Comparison of ENCODE assay signal across 8 mouse cellular contexts in genomic region chr12:101084237-101084636, GRCm38 (mm10). TPM values are rescaled to one million over a fixed set of nuclear protein-coding genes. Genes with fewer than 3 reads are reported as not detected.
DNase-seq lines count a peak whose midpoint lies in the region; ATAC-seq and TF ChIP-seq lines count a peak whose summit lies in the region.

No protein-coding gene starts in this region.

- H3K4me2 ChIP-seq in neural tube, embryonic 11.5 days (ENCODE audit: low read depth): peak overlapping the region; percentile 90
- H3K4me2 ChIP-seq in limb, embryonic 15.5 days: peak overlapping the region; percentile 66
- peak overlapping the region; percentile 87 for H3K4me2 ChIP-seq in stomach, postnatal 0 days (replicated peaks; ENCODE audit: low read depth)

- ATAC-seq in CD4-positive, CD25-positive, alpha-beta regulatory T cell, adult 4 months: no peak
- no peak for ATAC-seq in neural tube, embryonic 11.5 days (ENCODE audit: insufficient read depth, low FRiP score, low TSS enrichment)
- ATAC-seq in limb, embryonic 15.5 days (ENCODE audit: insufficient number of reproducible peaks, low FRiP score, low TSS enrichment, low read depth): no peak
- ATAC-seq in stomach, postnatal 0 days (ENCODE audit: low FRiP score, low TSS enrichment): no peak
- no peak for ATAC-seq in monocyte, adult 5-6 weeks (replicated peaks; ENCODE audit: insufficient number of reproducible peaks, low FRiP score, low TSS enrichment, poor library complexity, severe bottlenecking)

- peaks cover 5% of the 10 kb centered on the region; the same call in 1 of the 2 replicates for H3K4me1 ChIP-seq in neural tube, embryonic 11.5 days (ENCODE audit: control insufficient read depth, insufficient read depth, low read length)
- H3K4me1 ChIP-seq in limb, embryonic 15.5 days: peaks cover 19% of the 10 kb centered on the region
- H3K4me1 ChIP-seq in stomach, postnatal 0 days (replicated peaks; ENCODE audit: control insufficient read depth, insufficient read depth): no peaks in the 10 kb centered on the region

- TF ChIP-seq EP300 in stomach, postnatal 0 days (optimal IDR thresholded peaks at IDR 0.05): no peak

- WGBS in neural tube, embryonic 11.5 days: 28% methylated on average over 4 of the region's 4 CpGs
- 4% methylated on average over 4 of the region's 4 CpGs for WGBS in limb, embryonic 15.5 days
- 6% methylated on average over 4 of the region's 4 CpGs for WGBS in stomach, postnatal 0 days

- no peaks in the 10 kb centered on the region for H3K9me3 ChIP-seq in neural tube, embryonic 11.5 days (ENCODE audit: control insufficient read depth, low read length)
- H3K9me3 ChIP-seq in limb, embryonic 15.5 days: no peaks in the 10 kb centered on the region
- H3K9me3 ChIP-seq in stomach, postnatal 0 days (ENCODE audit: control insufficient read depth, low read length): no peaks in the 10 kb centered on the region

- peak overlapping the region; percentile 98; the same call in 1 of the 2 replicates for H3K27ac ChIP-seq in neural tube, embryonic 11.5 days (ENCODE audit: low read depth, low read length)
- H3K27ac ChIP-seq in limb, embryonic 15.5 days: peak overlapping the region; percentile 99
- no peak overlapping the region; the same call in 1 of the 2 replicates for H3K27ac ChIP-seq in stomach, postnatal 0 days (replicated peaks)

- H3K4me3 ChIP-seq in neural tube, embryonic 11.5 days (ENCODE audit: low read depth, low read length): peak overlapping the region; percentile 100
- H3K4me3 ChIP-seq in limb, embryonic 15.5 days: peak overlapping the region; percentile 100
- H3K4me3 ChIP-seq in stomach, postnatal 0 days (ENCODE audit: low read depth, low read length): peak overlapping the region; percentile 99

- TF ChIP-seq CTCF in stomach, postnatal 0 days (IDR thresholded peaks at IDR 0.05; ENCODE audit: low read depth): 0 out of 2 replicates have a peak, but pooled peaks have one; percentile 12

- H3K36me3 ChIP-seq in neural tube, embryonic 11.5 days (ENCODE audit: control insufficient read depth, insufficient read depth, low read length): no peaks in the 10 kb centered on the region
- 0 out of 2 replicates have a peak, but pooled peaks cover 6% of the 10 kb centered on the region for H3K36me3 ChIP-seq in limb, embryonic 15.5 days
- no peaks in the 10 kb centered on the region for H3K36me3 ChIP-seq in stomach, postnatal 0 days (ENCODE audit: control insufficient read depth, insufficient read depth, low read length)

- no peaks in the 10 kb centered on the region for H3K27me3 ChIP-seq in neural tube, embryonic 11.5 days (ENCODE audit: control insufficient read depth, insufficient read depth, low read length)
- H3K27me3 ChIP-seq in limb, embryonic 15.5 days: no peaks in the 10 kb centered on the region
- no peaks in the 10 kb centered on the region for H3K27me3 ChIP-seq in stomach, postnatal 0 days (ENCODE audit: control insufficient read depth, insufficient read depth, low read length)

- H3K9ac ChIP-seq in neural tube, embryonic 11.5 days (ENCODE audit: low read length): peak overlapping the region; percentile 99
- H3K9ac ChIP-seq in limb, embryonic 15.5 days: peak overlapping the region; percentile 100; the same call in 1 of the 2 replicates
- peak overlapping the region; percentile 99 for H3K9ac ChIP-seq in stomach, postnatal 0 days (ENCODE audit: low read length)

- DNase-seq in CD4-positive, CD25-positive, alpha-beta regulatory T cell, adult 2 months (ENCODE audit: low read depth, low spot score): peak; percentile 19
- no peak for DNase-seq in neural tube, embryonic 11.5 days (ENCODE audit: low spot score)
- DNase-seq in neural tube, embryonic 10.5 days (ENCODE audit: extremely low spot score, low spot score): no peak
- DNase-seq in stomach, postnatal 0 days (ENCODE audit: low spot score): no peak
- no peak for DNase-seq in adrenal gland, postnatal 14 days

RNA-seq across cellular contexts. Expression of gene Ppp4r3a, which starts 0.7 kb away (rescaled TPM):
- 10 to 100 TPM; 28.0 to 44.6 TPM for polyA plus RNA-seq in CD4-positive, CD25-positive, alpha-beta regulatory T cell, adult 4 months (2017; shearing (Covaris generic))
- polyA plus RNA-seq in neural tube, embryonic 11.5 days (2014; fragmentation: Nextera tagmentation; extraction: Ambion mirVana): 61.9 and 64.6 TPM in 2 replicates
- 30.2 and 33.7 TPM in 2 replicates for polyA plus RNA-seq in limb, embryonic 15.5 days (2015; fragmentation: Nextera tagmentation; extraction: Ambion mirVana)
- polyA plus RNA-seq in stomach, postnatal 0 days (2015; fragmentation: Nextera tagmentation; extraction: Ambion mirVana): 14.3 and 16.8 TPM in 2 replicates
- total RNA-seq in monocyte, adult 5-6 weeks (2017): 215 to 245 TPM (median 234 TPM) in 3 replicates
- 62.4 and 62.7 TPM in 2 replicates for total RNA-seq in adrenal gland, postnatal 14 days (2021)

RNA-seq across cellular contexts. Expression of gene Ccdc88c, which starts 55.4 kb away (rescaled TPM):
- 100 to 1,000 TPM in 1 of 2 experiments, 10 to 100 TPM in 1; 89.5 to 106 TPM for polyA plus RNA-seq in CD4-positive, CD25-positive, alpha-beta regulatory T cell, adult 4 months (2017; shearing (Covaris generic))
- polyA plus RNA-seq in neural tube, embryonic 11.5 days (2014; fragmentation: Nextera tagmentation; extraction: Ambion mirVana): 11.8 and 12.9 TPM in 2 replicates
- 3.7 and 5.2 TPM in 2 replicates for polyA plus RNA-seq in limb, embryonic 15.5 days (2015; fragmentation: Nextera tagmentation; extraction: Ambion mirVana)
- polyA plus RNA-seq in stomach, postnatal 0 days (2015; fragmentation: Nextera tagmentation; extraction: Ambion mirVana): 5.7 and 6.0 TPM in 2 replicates
- total RNA-seq in monocyte, adult 5-6 weeks (2017): 350 to 541 TPM (median 365 TPM) in 3 replicates
- total RNA-seq in adrenal gland, postnatal 14 days (2021): 7.9 and 17.4 TPM in 2 replicates
